Mouse (Mus musculus) lung, embryonic 16.5 days (tissue): ENCODE results near the gene Ehhadh. TPM values are rescaled to one million over a fixed set of nuclear protein-coding genes. Genes with fewer than 3 reads are reported as not detected.
"Not testable (repeated sequence)": the region's sequence is repeated elsewhere in the genome, so short reads cannot be mapped to it uniquely, and the experiment has no call there.

Experiments used
- ATAC-seq: fragments of 200-750 bp; cut with Nextera tagmentation; 2 replicates; pipeline ENCODE4 v1.8.0; 2017; ENCODE audit warnings: low read depth, mild to moderate bottlenecking, moderate library complexity
- H3K27ac ChIP-seq: fragments of 300-500 bp; sonication (generic); 2 replicates; pipeline ENCODE4 v1.5.1; 2014; ENCODE audit warnings: mild to moderate bottlenecking, control low read depth, low read length
- H3K27me3 ChIP-seq: fragments of 300-500 bp; sonication (generic); 2 replicates; pipeline ENCODE4 v1.6.1; 2014; ENCODE audit warnings: low read depth, low read length, mixed read lengths; ENCODE audit not compliant: control insufficient read depth, insufficient read depth
- H3K36me3 ChIP-seq: fragments of 300-500 bp; sonication (generic); 2 replicates; pipeline ENCODE4 v1.6.1; 2014; ENCODE audit warnings: low read length; ENCODE audit not compliant: control insufficient read depth, insufficient read depth
- H3K4me1 ChIP-seq: fragments of 300-500 bp; sonication (generic); replicated peaks from 2 replicates; pipeline ENCODE4 v1.6.1; 2014; ENCODE audit warnings: low read length, mixed read lengths; ENCODE audit not compliant: control insufficient read depth, insufficient read depth
- H3K4me2 ChIP-seq: fragments of 300-500 bp; sonication (generic); 2 replicates; pipeline ENCODE4 v1.6.1; 2014; ENCODE audit warnings: low read depth, low read length, control low read depth
- H3K4me3 ChIP-seq: fragments of 300-500 bp; sonication (generic); 2 replicates; pipeline ENCODE4 v1.5.1; 2014; ENCODE audit warnings: mild to moderate bottlenecking, low read length, control low read depth
- H3K9ac ChIP-seq: fragments of 300-500 bp; sonication (generic); 2 replicates; pipeline ENCODE4 v1.6.1; 2014; ENCODE audit warnings: low read length, control low read depth
- H3K9me3 ChIP-seq: fragments of 300-500 bp; sonication (generic); 2 replicates; pipeline ENCODE4 v1.6.1; 2016; ENCODE audit warnings: low read length; ENCODE audit not compliant: control insufficient read depth
- WGBS: fragments of 180-500 bp; shearing (Covaris S2); extraction: QIAGEN DNeasy Blood & Tissue Kit; methylation state at CpG from one replicate; pipeline ENCODE4 v1.1.7; 2014; 5-methylcytosine and 5-hydroxymethylcytosine counted together
- polyA plus RNA-seq: library from polyadenylated mRNA; unstranded; fragments of >200 nt; fragmentation: Nextera tagmentation; extraction: Ambion mirVana; gene quantifications from 2 replicates; pipeline ENCODE4 v1.2.1, GENCODE M21; 2015

Ehhadh gene
- polyA plus RNA-seq, 1 experiment from 2014 or later: 2.4 TPM

DNA sequence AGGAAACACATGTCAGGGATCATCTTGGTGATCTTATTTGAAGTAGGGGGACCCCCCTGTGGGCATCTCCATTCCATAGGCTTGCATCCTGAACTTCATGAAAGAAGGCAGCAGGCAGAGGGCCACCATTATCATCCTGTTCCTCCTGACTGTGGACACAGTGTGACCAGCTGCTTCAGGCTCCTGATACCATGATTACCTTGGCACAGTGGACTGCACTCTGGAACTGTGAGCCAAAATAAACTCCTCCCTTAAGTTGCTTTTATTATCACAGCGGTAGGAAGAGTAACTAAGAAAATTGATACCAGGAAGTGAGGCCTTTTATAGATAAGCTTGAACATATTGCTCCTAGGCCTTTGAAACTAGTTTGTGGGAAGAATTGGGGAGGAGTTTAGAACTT, 19.3 kb upstream of the Ehhadh start:
- Histone ChIP-seq H3K9ac (no peak overlapping the region), H3K4me3 (no peak overlapping the region), H3K27me3 (no peaks in the 10 kb centered on the region), H3K9me3 (no peaks in the 10 kb centered on the region), H3K4me1 (no peaks in the 10 kb centered on the region), H3K36me3 (no peaks in the 10 kb centered on the region), H3K27ac (no peak overlapping the region), H3K4me2 (no peak overlapping the region)
- 76% methylated on average over 1 of the region's 1 CpGs for WGBS
- no peak for ATAC-seq

DNA sequence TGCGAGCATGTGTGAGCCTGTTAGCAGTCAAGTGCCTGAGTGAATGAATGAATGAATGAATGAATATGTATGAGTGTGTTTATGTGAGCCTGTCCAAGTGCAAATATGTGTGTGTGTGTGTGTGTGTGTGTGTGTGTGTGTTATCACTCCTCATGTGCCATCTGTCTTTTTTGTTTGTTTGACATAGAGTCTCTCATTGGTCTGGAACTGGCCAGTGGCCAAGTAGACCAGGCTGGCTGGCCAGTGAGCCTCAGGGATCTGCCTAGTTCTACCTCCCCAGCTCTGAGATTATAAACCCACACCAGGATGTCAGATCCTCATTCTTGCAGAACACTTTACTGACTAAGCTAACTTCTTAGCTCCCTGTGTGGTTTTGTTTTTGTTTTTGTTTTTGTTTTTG, 16.7 kb upstream of the Ehhadh start:
- H3K4me1 ChIP-seq: no peaks in the 10 kb centered on the region
- no peak for ATAC-seq
- H3K4me3 ChIP-seq: no peak overlapping the region
- no peak overlapping the region for H3K27ac ChIP-seq
- H3K9me3 ChIP-seq: no peaks in the 10 kb centered on the region
- H3K36me3 ChIP-seq: 0 out of 2 replicates have a peak, but pooled peaks cover 3% of the 10 kb centered on the region
- 94% methylated on average over 1 of the region's 1 CpGs for WGBS
- H3K4me2 ChIP-seq: no peak overlapping the region
- no peaks in the 10 kb centered on the region for H3K27me3 ChIP-seq
- H3K9ac ChIP-seq: no peak overlapping the region

DNA sequence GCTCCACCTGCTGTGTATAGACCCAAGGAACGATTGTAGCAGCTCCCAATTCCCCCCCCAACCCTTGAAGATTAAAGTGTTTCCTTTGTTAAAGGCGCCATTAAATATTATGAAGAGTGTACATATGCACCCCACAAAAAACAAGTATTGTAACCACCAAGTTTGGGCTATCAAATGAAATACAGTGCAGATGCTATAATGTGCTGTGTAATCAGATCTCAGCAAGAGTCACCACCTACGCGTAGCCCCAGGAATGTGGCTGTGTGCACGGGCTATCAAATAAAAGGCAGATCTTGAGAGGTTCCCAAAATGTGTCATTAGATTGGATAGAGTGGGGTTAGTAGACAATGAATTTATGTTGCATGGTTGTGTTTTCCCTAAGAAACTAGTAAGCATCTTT, 7.5 kb upstream of the Ehhadh start:
- H3K27ac ChIP-seq: no peak overlapping the region
- H3K36me3 ChIP-seq: peaks cover 5% of the 10 kb centered on the region; the same call in 1 of the 2 replicates
- ATAC-seq: no peak
- peaks cover 2% of the 10 kb centered on the region; the same call in 1 of the 2 replicates for H3K4me1 ChIP-seq
- H3K4me2 ChIP-seq: peak overlapping the region; percentile 80
- H3K27me3 ChIP-seq: no peaks in the 10 kb centered on the region
- H3K4me3 ChIP-seq: peak overlapping the region; percentile 89
- H3K9me3 ChIP-seq: no peaks in the 10 kb centered on the region
- 15% methylated on average over 5 of the region's 5 CpGs for WGBS
- no peak overlapping the region for H3K9ac ChIP-seq

DNA sequence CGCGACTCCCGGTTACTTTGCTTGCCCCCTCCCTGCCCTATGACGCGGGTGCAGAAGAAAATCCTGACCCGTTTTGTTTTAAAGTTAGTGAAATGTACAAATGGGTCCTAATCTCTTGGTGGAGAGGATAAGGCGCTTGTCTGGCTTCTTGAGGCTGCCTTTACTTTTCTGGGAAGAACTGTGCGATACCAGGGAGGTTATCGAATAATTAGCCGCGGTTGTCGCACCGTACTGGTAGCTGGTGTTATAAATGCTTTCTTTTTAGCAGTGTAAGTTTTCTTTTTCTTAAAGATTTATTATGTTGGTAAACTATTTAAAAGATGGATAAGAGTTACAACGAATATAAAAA, 7.1 kb upstream of the Ehhadh start:
- peak overlapping the region; percentile 85 for H3K9ac ChIP-seq
- peaks cover 2% of the 10 kb centered on the region; the same call in 1 of the 2 replicates for H3K4me1 ChIP-seq
- H3K36me3 ChIP-seq: peaks cover 5% of the 10 kb centered on the region; the same call in 1 of the 2 replicates
- ATAC-seq: no peak
- H3K27ac ChIP-seq: peak overlapping the region; percentile 81
- no peaks in the 10 kb centered on the region for H3K9me3 ChIP-seq
- H3K27me3 ChIP-seq: no peaks in the 10 kb centered on the region
- WGBS: 2% methylated on average over 14 of the region's 14 CpGs
- H3K4me3 ChIP-seq: peak overlapping the region; percentile 89
- peak overlapping the region; percentile 80 for H3K4me2 ChIP-seq

DNA sequence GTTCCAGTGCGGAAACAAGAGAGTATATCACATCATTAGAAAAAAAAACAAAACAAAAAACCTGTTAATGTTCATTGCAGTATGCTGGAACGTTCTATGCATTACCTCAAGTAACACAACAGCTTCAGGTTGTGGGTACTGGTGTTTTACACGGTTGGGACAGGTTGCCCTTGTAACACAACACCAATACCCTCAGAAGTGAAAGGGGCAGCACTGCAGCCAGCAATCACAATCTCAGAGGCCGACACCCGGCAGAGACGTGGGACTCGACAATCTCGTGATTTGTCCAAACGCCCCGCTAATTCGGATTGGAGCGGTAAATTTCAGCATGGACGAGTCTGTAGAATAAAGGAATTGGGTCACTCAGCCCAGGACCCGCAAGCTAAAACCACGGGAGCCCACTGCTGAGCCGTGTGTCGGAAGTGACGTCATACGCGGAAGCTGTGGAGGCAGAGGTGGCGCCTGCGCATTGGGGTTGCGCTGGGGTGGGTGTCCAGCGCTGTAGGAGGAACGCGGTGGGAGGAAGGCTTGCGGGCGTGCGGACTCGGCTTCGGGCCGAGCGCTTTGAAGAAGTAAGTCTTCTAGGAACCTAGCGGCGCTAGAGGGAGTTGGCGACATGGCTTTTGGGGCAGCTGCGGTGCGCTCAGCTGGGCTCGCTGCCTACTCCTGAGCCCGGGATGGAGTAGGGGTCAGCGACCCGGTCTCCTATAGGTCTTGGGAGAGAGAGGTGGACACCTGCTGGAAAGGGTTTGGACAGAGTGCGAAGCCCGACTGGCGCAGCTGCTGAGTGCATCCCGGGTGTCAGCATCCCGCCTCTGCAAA, 6.5 kb upstream of the Ehhadh start, which contains the start of gene Map3k13:
Gene Map3k13 (plus strand): TSS at position 472 of the 822 bp plus-strand sequence.
- peak; percentile 99 for ATAC-seq
- Histone ChIP-seq H3K4me2 (peak within 1 kb of the TSS; percentile 80), H3K4me1 (peaks cover 2% of the 10 kb centered on the region; the same call in 1 of the 2 replicates), H3K9me3 (no peaks in the 10 kb centered on the region), H3K4me3 (peak within 1 kb of the TSS; percentile 89), H3K9ac (peak within 1 kb of the TSS; percentile 85), H3K27ac (peak within 1 kb of the TSS; percentile 81), H3K36me3 (peaks cover under 1% of the 10 kb centered on the region; the same call in 1 of the 2 replicates), H3K27me3 (no peaks in the 10 kb centered on the region)
- 2% methylated on average over 47 of the region's 47 CpGs for WGBS

DNA sequence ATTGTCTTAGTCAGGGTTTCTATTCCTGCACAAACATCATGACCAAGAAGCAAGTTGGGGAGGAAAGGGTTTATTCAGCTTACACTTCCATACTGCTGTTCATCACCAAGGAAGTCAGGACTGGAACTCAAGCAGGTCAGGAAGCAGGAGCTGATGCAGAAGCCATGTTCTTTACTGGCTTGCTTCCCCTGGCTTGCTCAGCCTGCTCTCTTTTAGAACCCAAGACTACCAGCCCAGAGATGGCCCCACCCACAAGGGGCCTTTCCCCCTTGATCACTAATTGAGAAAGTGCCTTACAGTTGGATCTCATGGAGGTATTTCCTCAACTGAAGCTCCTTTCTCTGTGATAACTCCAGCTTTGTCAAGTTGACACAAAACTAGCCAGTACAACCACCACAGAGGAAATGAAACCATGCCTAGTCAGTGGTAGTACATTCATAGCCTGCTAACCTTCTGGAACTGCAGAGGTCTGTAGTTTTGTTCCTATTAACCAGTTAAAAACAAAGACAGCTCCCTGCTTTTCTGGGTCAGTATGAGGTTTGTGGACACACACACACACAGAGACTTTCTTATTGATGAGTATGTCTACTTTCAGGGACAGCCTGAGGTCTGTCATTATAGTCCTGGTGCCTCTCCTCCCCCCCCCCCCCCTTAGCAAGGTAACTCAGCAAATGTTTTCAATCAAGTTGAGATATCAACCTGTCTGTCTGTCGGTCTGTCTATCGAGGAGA, 5.6 kb upstream of the Ehhadh start:
- ATAC-seq, H3K9me3 ChIP-seq, H3K27ac ChIP-seq, H3K27me3 ChIP-seq, H3K36me3 ChIP-seq, H3K4me1 ChIP-seq: not testable (repeated sequence)
- Histone ChIP-seq H3K4me3 (peak overlapping the region; percentile 89), H3K4me2 (peak overlapping the region; percentile 80), H3K9ac (peak overlapping the region; percentile 85)
- 21% methylated on average over 2 of the region's 2 CpGs for WGBS

DNA sequence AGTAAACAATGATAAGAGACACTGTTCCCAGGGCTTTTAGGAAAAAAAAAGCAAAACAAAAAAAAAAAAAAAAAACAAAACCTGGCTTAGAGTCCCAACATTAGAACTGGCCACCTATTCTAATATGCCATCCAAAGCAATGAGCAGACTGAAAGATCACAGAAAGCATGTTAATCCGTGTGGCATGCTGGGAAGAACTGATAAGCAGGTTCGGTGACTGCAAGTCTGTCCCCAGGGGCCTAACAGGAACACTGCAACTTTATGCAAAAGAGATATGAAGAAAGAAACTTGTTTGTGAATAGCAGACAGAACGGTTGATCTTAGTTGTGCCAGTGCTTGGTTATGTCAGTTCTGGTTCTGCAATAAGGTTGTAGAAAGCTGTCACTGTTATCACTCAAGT, 4.2 kb upstream of the Ehhadh start:
- 55% methylated on average over 3 of the region's 3 CpGs for WGBS
- ATAC-seq: no peak
- no peak overlapping the region for H3K27ac ChIP-seq

DNA sequence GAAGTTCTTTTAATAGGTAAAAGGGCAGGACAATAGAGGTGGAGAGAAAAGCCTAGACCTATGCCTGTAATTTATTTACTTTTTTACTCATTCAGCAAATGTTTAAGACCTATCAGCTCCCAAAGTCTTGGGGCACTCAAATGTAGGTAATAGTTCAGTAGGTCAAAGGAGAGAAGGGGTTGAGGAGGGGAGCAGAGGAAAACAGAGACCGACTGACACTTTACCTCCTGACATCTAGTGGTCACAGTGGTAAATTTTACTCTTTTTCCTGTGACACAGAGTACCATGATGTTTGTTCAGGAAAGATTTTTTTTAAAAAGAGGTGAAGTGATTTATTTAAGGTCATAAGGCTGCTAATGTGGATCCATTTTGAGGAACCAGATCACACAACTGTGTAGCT, 2.9 kb upstream of the Ehhadh start:
- no peak overlapping the region for H3K9ac ChIP-seq
- no peak overlapping the region for H3K4me3 ChIP-seq
- WGBS: 7% methylated on average over 1 of the region's 1 CpGs
- H3K27me3 ChIP-seq: no peaks in the 10 kb centered on the region
- no peaks in the 10 kb centered on the region for H3K36me3 ChIP-seq
- H3K9me3 ChIP-seq: no peaks in the 10 kb centered on the region
- no peak for ATAC-seq
- no peak overlapping the region for H3K4me2 ChIP-seq
- H3K4me1 ChIP-seq: peaks cover 4% of the 10 kb centered on the region; the same call in 1 of the 2 replicates
- no peak overlapping the region for H3K27ac ChIP-seq

More for the DNA sequence above, 4.2 kb upstream of the Ehhadh start:
- Histone ChIP-seq H3K4me1 (peaks cover 4% of the 10 kb centered on the region; the same call in 1 of the 2 replicates), H3K4me2 (no peak overlapping the region), H3K27me3 (no peaks in the 10 kb centered on the region), H3K9ac (no peak overlapping the region), H3K4me3 (no peak overlapping the region), H3K9me3 (no peaks in the 10 kb centered on the region), H3K36me3 (no peaks in the 10 kb centered on the region)

DNA sequence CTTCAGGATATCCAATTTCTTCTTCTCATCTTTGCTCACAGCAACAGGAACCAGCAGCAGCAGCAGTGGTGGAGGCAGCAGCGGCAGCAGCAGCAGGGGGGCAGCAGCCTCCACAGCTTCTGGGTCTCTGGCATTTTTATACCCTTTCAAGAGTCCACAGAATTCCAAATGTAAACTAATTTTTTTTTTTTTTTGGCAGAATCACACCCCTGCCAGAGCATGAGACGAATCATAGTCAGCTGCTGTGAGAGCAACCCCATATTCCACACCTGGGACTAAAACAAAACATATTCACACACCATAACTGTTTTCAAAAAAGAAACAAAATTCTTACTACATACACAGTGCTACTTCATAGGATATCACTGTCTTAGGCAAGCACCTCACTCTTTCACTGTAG, 1.6 kb upstream of the Ehhadh start:
- H3K4me2 ChIP-seq: no peak overlapping the region
- H3K27me3 ChIP-seq: no peaks in the 10 kb centered on the region
- H3K27ac ChIP-seq: no peak overlapping the region
- H3K36me3 ChIP-seq: no peaks in the 10 kb centered on the region
- no peak overlapping the region for H3K4me3 ChIP-seq
- H3K9ac ChIP-seq: no peak overlapping the region
- no peak for ATAC-seq
- 72% methylated on average over 2 of the region's 2 CpGs for WGBS
- no peaks in the 10 kb centered on the region for H3K9me3 ChIP-seq
- 0 out of 2 replicates have a peak, but pooled peaks cover 4% of the 10 kb centered on the region for H3K4me1 ChIP-seq
